Mouse (Mus musculus): ENCODE measurements around the gene Dcaf4.

Dcaf4 gene

DNA sequence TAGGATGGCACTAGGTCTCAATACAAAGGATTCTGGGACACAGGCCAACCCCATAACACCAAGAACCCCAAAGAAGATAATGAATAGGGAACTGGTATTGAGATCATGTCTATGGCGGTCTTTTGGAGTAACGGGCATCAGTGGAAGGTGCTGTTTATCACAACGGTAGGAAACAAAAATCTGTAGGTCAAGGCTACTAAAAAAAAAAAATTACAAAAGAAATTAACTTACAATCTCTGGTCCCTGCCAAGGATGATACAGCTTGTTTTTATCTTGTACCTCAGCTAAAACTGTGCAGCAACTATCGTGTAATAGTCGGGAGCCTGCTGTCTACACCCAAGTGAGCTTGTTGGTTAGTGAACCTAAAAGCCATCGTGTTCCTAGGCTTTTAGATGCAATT is 23.5 kb upstream of the Dcaf4 start:
- DNase-seq, result no peak

- DNase-seq, result no peak
Measured at GRCm38 (mm10) chr12:83497959-83498358, 22.3 kb upstream of the Dcaf4 start.

- no peak for DNase-seq
Measured at GRCm38 (mm10) chr12:83499256-83499655, 21.0 kb upstream of the Dcaf4 start.

- peak; percentile 87 for DNase-seq
Measured at GRCm38 (mm10) chr12:83502190-83502589, 18.1 kb upstream of the Dcaf4 start.

GRCm38 (mm10) chr12:83506543-83506942 is 13.7 kb upstream of the Dcaf4 start:
- no peak for DNase-seq

DNA sequence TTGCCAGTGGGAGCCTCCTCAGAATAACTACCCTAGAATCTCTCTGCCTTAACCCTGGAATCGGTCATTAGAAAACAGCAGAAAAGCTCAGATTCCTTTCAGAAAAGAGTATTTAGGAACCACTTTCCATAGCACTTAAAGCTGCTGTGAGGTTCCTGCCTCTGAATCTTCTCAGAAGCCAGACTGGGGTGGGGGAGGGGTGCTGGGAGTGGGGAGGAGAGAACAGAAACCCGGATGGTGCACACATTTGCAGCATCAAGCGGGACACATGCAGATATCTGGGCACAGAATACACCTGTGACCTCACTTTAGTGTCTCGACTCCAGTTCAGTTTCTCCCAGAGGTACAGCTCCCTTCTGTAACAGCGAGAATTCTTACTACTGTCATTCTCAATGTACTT is 9.7 kb upstream of the Dcaf4 start:
- no peak for DNase-seq

DNA sequence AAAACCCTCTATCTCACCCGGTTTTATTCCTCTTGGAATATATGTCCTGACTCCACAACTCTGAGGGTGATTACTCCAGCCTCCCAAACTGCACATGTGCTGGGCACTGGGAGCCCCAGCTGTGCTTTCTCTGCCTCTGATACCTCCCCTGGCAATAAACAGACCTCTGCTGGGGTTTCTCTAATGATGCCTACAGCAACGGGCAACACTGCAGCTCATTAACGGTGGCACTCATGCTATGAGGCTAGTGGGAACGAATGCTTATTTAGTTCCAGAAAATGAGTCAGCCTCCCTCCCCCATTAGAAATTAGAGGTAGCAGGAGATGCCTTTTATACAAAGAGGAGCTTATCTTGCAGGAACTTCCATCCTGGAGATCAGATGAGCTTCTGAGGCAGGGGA is 7.5 kb upstream of the Dcaf4 start:
- peak; percentile 68 for DNase-seq

GRCm38 (mm10) chr12:83513185-83513584 is 7.1 kb upstream of the Dcaf4 start:
- peak; percentile 52 for DNase-seq

- peak; percentile 28 for DNase-seq
Measured at GRCm38 (mm10) chr12:83514216-83514615, 6.0 kb upstream of the Dcaf4 start.

DNA sequence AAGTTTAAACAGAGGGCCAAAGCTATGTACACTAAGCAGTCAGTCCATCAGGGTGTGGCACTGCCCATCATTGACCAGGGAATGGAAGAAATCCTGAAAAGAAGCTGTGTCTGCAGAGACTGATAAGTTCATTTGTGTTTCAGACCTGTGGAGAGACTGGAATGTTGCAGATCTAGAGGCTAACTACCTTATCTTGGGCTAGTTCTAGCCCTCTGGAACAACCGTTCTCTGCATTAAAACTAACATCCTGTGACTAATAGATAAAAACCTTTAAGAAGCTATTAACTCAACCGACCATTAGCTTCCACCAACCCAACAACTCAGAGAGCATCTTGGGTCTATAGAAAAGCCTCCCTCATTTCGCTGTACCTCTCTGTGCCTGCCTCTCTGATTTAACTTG is 2.7 kb upstream of the Dcaf4 start:
- DNase-seq, result no peak

DNA sequence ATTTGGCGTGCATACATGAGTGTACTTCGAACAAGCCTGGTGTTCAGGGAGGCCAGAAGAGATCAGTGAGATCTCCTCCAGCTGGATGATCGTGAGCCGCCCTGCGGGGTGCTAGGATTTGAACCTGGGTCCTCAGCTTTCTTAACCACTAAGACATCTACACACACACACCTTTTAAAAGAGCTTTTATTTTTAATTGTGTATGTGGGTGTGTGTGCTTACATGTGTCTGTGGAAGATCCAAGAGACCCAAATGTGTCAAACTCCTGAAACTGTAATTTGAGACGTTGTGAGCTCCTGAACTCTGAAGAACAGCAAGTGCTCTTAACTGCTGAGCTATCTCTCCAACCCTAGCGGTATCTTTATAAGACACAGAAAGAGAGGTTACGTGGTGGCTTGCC is 817 bp downstream of the Dcaf4 start:
- DNase-seq, result no peak

DNA sequence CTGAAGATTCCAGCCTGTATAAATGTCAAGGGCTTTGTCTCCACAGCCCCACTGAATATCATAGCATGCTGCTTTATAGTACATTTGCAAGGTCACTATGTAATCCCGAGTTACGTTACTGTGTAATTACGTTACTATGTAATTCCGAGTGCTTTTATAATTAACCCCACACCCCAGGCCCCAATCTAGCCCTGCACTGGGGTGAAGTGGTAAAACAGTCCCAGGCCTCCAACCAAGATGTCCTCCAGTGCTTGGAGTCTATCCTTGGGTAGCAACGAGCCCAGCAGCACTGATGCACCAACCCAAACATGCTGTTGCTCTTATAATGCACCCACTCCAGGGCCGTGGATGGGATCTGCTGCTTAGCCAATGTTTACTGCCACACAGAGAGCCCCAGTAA is 2.8 kb downstream of the Dcaf4 start:
- no peak for DNase-seq

- no peak for DNase-seq
Measured at GRCm38 (mm10) chr12:83523892-83524291, 3.6 kb downstream of the Dcaf4 start.

DNA sequence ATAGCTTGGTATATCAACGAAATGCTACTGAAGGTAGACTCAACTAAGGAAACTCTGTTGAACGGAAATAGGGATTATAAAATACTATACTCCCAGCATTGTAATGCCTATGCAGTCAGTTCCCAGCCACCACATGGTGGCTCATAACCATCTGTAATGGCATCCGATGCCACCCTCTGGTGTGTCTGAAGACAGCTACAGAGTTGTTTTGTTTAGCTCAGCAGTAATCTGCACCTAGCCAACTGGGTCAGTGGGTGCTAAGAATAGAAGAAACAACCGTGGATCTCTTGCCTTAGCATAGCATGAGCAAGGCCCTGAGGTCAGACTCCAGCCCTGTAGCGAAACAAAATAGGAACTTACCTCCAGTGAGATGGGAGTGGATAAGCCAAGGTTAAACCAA is 4.1 kb downstream of the Dcaf4 start:
- no peak for DNase-seq

DNA sequence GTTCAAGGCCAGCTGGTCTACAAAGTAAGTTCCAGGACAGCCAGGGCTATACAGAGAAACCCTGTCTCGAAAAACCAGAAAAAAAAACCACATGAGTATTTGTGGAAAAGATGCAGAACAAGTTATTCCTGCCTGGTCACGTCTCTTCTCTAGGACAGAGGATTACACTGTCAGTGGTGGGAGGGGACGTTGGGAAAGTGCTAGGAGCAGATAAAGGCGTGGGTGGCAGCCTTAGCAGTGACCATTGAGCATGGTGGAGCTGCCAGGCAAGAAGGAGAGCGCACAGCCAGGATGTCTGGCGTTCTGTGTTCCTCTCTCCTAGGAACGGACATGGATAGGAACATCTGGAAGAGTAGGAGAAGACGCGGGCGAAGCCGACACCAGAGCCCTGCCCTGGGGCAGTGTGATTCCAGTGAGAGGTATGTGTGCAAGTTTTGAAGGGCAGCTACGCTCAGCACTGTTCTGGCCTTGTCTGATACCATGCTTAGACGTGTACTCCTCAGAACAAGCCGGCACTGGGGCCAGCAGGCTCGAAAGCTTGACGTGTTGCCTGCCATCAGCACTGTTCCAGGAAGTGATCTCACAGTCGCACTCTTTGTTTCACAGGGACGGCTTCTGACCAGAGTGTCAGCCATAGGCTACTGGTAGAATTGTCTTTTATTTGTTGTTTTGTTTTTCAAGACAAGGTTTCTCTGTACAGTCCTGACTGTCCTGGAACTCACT is 5.7 kb downstream of the Dcaf4 start:
- DNase-seq, result no peak

- no peak for DNase-seq
Measured at GRCm38 (mm10) chr12:83527816-83528215, 7.5 kb downstream of the Dcaf4 start.

DNA sequence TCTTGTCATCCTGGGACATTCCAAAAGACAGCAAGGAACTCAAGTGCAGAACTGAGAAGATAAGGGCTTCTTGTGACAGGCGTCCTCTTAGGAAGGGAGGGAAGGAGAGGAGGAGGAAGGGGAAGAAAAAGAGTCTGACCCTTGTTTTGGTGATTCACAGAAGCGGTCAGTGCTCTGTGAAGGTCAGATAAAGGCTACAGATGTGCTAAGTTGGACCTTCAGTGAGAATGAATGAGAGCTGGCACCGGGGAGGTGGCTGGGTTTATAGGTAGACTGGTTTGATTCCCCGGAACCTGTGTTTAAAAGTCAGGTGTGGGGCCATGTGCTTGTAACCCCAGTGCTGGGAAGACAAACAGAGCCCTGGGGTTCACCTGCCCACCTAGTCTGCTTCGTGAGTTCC is 8.4 kb downstream of the Dcaf4 start:
- DNase-seq, result no peak

DNA sequence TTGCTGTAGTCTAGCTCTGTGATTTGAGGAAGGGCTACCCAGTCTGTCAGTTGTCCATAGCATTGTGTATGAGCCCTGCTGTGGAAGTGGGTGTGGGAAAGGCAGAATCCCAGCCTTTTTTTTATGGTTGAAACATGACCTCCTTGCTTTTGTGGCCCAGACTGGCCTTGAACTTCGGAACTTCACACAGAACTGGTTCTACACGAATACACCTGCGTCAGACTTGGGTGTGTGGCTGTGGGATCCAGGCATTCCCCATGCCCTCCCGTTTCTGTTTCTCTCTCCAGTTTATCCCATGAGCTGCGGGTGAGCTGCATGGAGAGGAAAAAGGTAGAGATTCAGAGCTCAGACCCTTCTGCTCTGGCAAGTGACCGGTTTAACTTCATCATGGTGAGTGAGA is 11.7 kb downstream of the Dcaf4 start:
- DNase-seq, result no peak

DNA sequence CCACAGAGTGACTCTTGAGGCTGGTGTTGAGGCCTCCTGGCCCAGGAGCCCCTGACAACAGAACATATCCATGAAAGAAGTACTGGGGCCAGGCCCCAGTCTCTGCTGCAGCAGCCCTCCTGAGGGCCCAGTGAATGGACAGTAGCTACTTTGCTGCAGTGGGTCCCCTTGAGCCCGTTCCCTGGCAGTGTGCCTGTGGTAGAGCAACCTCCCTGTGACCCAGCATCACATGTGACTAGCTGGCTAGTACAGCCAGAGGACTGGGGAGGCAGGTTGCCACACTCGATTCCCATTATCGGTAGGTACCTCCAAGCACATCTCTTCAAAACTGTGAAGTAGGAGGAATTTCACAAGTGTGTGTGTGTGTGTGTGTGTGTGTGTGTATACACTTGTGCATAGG is 12.7 kb downstream of the Dcaf4 start:
- no peak for DNase-seq

GRCm38 (mm10) chr12:83534190-83534589 is 13.9 kb downstream of the Dcaf4 start:
- no peak for DNase-seq

GRCm38 (mm10) chr12:83535428-83535827 is 15.2 kb downstream of the Dcaf4 start:
- DNase-seq, result no peak

DNA sequence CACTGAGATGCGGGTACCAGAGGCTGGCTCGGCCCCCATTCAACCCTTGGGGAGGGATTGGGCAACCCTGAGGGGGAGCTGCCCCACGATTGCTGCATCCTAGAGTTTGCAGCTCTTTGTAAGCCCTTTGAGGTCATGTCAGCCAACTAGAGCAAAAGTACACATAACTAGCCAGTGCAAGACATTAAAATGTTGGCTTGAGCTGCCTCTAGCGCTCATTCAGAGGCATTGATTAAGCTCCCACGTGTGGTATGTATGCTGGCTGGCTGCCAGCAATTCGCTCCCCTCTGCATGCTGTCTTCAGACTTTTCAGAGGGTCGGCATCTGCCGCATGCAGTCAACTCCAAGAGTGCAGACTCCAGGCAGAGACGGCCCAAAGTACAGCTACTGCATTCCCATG is 15.8 kb downstream of the Dcaf4 start:
- peak; percentile 58 for DNase-seq

- DNase-seq, result no peak
Measured at GRCm38 (mm10) chr12:83543997-83544396, 23.7 kb downstream of the Dcaf4 start.

DNA sequence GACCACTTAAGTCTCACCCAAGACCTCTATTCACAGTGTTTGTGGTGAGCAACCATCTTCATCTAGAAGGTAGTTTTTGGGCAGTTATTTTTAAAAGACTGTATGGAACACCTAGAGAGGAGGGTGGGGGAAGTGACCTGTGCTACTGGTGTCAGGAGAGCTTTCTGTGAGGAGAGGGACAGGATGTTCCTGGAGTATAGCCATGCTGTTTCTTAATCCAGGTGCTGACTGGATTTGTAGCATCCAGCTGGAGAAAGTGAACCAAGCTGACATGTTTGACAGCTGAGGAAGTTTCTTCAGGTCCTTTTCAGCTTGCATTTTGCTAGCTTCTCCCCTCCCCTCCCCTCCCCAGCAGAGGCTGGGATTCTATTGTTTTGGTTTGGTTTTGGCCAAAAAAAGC is 24.5 kb downstream of the Dcaf4 start:
- no peak for DNase-seq

DNA sequence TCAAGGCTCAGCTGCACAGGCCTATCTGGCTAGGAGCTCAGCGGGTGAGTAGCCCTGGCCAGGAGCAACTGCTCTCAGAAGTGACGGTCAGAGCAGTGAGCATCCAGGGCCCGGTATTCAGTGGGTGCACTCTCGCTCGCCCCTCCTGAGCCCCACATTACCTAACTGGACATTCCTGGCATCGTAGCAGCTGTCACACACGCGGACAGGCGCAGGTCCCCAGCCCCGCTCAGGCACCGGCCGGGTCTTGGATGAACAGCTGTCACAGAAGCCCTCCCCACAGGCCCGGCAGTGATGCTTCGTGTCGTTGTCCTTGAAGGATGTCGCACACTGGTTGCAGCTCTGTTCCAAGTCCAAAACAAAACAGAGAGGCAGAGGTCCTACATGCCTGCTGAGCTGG is 31.0 kb downstream of the Dcaf4 start:
- no peak for DNase-seq

- no peak for DNase-seq
Measured at GRCm38 (mm10) chr12:83553816-83554215, 33.5 kb downstream of the Dcaf4 start.
